Mouse (Mus musculus): ENCODE results near the gene Ank2. TPM values are rescaled to one million over a fixed set of nuclear protein-coding genes. Genes with fewer than 3 reads are reported as not detected.

Gene Ank2
- total and polyA plus RNA-seq, 2 experiments: 1.2 to 5.6 TPM

DNA sequence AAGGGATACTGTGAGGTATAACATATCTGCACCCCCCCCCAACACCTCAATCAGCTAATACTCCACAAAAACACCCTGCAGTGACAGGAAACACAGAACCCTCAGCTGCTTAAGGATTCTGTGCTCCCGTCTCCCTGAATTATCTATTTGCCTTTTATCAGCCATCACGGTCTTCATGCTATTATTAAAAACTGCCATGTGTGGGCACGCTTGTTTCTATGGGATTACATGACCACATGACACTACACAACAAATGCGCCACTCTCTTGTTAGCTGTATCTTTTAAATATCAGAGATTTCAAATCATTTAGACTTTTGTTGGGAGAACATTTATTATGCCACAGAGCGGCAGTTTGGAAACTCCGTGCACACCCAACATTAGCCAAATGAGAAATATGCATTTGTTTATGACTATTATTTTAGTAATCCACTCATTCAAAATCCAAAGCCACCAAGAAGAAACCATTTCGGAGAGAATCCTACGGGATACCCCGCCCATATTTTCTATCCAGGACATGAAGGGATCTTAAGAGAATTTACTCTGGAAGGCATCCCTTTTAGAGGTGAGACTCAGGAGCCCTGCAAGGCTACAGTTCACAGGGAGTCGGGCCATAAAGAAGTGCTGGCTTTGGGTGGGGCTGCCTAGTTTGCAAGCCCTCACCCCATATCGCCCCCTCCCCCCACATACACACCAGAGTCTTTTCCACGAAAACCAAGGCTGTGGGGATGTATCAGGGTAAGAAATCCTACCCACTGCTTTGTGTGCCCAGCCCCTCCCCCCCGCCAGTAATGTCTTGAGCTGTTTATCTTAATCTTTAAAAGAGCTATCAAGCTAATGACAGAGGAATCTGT lies 274.6 kb downstream of the Ank2 start:
- TF ChIP-seq CTCF (IDR thresholded peaks at IDR 0.05; ENCODE audit: low read depth, low read length): no peak
- no peak for TF ChIP-seq POLR2A (IDR thresholded peaks at IDR 0.05; ENCODE audit: extremely low read depth, insufficient read depth, low read length)
- H3K4me1 ChIP-seq (ENCODE audit: control insufficient read depth, insufficient read depth, low read length): no peaks in the 10 kb centered on the region
- no peaks in the 10 kb centered on the region for H3K36me3 ChIP-seq (ENCODE audit: control insufficient read depth, insufficient read depth, low read length)
- no peak overlapping the region for H3K9ac ChIP-seq (ENCODE audit: low read depth, low read length)
- DNase-seq (ENCODE audit: extremely low read depth, low read depth, low spot score): no peak
- no peaks in the 10 kb centered on the region for H3K79me2 ChIP-seq (ENCODE audit: control insufficient read depth, insufficient read depth, low read length)
- H3K27ac ChIP-seq (replicated peaks; ENCODE audit: insufficient read depth, low read depth, low read length): no peak overlapping the region
- no peaks in the 10 kb centered on the region; the same call in 1 of the 2 replicates for H3K27me3 ChIP-seq (ENCODE audit: control insufficient read depth, insufficient read depth, low read length)
- 70% methylated on average over 13 of the region's 13 CpGs for WGBS
- H3K4me3 ChIP-seq (ENCODE audit: insufficient read depth, low read depth, low read length): no peak overlapping the region

DNA sequence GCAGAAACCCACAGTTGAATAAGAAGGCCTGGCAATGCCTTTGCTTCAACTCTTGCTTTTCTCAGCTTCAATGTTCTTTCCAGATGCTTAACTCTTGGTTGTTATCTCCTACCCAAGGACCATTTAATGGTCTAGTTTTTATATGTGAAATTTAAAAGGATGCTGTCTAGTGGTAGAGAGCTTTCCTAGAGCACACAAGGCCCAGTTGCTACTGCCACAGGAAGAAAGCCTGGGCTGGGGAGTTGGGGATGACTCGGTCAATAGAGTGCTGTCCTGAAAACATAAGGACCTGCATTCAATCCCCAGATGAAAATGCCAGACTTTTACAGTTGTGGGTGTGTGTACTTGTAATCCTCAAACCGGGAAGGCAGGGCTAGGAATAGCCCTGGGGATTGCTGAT lies 277.1 kb downstream of the Ank2 start:
- no peak overlapping the region for H3K27ac ChIP-seq (replicated peaks; ENCODE audit: insufficient read depth, low read depth, low read length)
- TF ChIP-seq POLR2A (IDR thresholded peaks at IDR 0.05; ENCODE audit: extremely low read depth, insufficient read depth, low read length): no peak
- no peak for TF ChIP-seq CTCF (IDR thresholded peaks at IDR 0.05; ENCODE audit: low read depth, low read length)
- no peaks in the 10 kb centered on the region for H3K4me1 ChIP-seq (ENCODE audit: control insufficient read depth, insufficient read depth, low read length)
- H3K27me3 ChIP-seq (ENCODE audit: control insufficient read depth, insufficient read depth, low read length): no peaks in the 10 kb centered on the region; the same call in 1 of the 2 replicates
- 90% methylated on average over 2 of the region's 2 CpGs for WGBS
- DNase-seq (ENCODE audit: extremely low read depth, low read depth, low spot score): no peak
- H3K4me3 ChIP-seq (ENCODE audit: insufficient read depth, low read depth, low read length): no peak overlapping the region
- H3K9ac ChIP-seq (ENCODE audit: low read depth, low read length): no peak overlapping the region
- no peaks in the 10 kb centered on the region for H3K79me2 ChIP-seq (ENCODE audit: control insufficient read depth, insufficient read depth, low read length)
- no peaks in the 10 kb centered on the region for H3K36me3 ChIP-seq (ENCODE audit: control insufficient read depth, insufficient read depth, low read length)

DNA sequence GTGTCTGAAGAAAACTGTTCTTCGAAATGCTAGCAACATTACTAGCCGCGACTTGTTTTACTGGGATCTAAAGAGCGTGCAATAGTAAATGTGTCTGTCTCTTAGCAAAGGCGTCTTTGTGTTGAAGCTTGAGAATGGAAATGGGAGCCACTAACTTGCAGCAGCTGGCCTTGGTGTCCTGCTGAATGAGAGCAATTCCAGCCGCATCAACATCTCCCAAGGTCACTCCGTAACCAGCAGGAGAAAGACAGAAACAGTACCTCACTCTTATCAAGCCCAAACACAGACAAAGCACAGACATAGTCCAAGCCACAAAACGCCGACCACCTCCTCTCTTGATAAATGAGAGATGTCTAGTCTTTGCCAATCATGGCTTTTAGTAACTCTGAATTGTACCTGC lies 278.3 kb downstream of the Ank2 start:
- DNase-seq (ENCODE audit: extremely low read depth, low read depth, low spot score): no peak
- TF ChIP-seq CTCF (IDR thresholded peaks at IDR 0.05; ENCODE audit: low read depth, low read length) (no peak), POLR2A (IDR thresholded peaks at IDR 0.05; ENCODE audit: extremely low read depth, insufficient read depth, low read length) (no peak)

DNA sequence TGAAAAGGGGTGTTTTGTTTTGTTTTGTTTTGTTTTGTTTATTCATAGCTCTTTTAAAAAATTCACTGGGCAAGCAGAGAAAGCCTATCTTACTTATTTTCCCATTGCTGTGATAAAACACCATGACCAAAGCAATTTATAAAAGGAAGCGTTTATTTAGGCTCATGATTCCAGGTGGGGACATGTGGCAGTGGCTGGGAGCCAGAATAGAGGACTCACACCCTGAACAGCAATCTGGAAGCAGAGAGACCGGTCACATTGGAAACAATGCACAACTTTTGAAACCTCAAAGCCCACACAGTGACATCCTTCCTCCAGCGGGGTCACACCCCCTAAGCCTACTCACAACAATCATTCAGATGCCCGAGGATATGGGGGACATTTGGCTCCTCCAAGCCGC lies 285.6 kb downstream of the Ank2 start:
- Histone ChIP-seq H3K4me3 (ENCODE audit: insufficient read depth, low read depth, low read length) (no peak overlapping the region), H3K36me3 (ENCODE audit: control insufficient read depth, insufficient read depth, low read length) (no peaks in the 10 kb centered on the region), H3K27ac (replicated peaks; ENCODE audit: insufficient read depth, low read depth, low read length) (no peak overlapping the region), H3K79me2 (ENCODE audit: control insufficient read depth, insufficient read depth, low read length) (no peaks in the 10 kb centered on the region), H3K4me1 (ENCODE audit: control insufficient read depth, insufficient read depth, low read length) (no peaks in the 10 kb centered on the region), H3K9ac (ENCODE audit: low read depth, low read length) (no peak overlapping the region), H3K27me3 (ENCODE audit: control insufficient read depth, insufficient read depth, low read length) (no peaks in the 10 kb centered on the region)
- DNase-seq (ENCODE audit: extremely low read depth, low read depth, low spot score): no peak
- 83% methylated on average over 5 of the region's 5 CpGs for WGBS
- no peak for TF ChIP-seq CTCF (IDR thresholded peaks at IDR 0.05; ENCODE audit: low read depth, low read length)
- TF ChIP-seq POLR2A (IDR thresholded peaks at IDR 0.05; ENCODE audit: extremely low read depth, insufficient read depth, low read length): no peak

More for the DNA sequence above, 278.3 kb downstream of the Ank2 start:
- Histone ChIP-seq H3K27me3 (ENCODE audit: control insufficient read depth, insufficient read depth, low read length) (no peaks in the 10 kb centered on the region; the same call in 1 of the 2 replicates), H3K4me3 (ENCODE audit: insufficient read depth, low read depth, low read length) (no peak overlapping the region), H3K9ac (ENCODE audit: low read depth, low read length) (no peak overlapping the region), H3K27ac (replicated peaks; ENCODE audit: insufficient read depth, low read depth, low read length) (no peak overlapping the region), H3K79me2 (ENCODE audit: control insufficient read depth, insufficient read depth, low read length) (no peaks in the 10 kb centered on the region), H3K4me1 (ENCODE audit: control insufficient read depth, insufficient read depth, low read length) (no peaks in the 10 kb centered on the region), H3K36me3 (ENCODE audit: control insufficient read depth, insufficient read depth, low read length) (no peaks in the 10 kb centered on the region)
- WGBS: 85% methylated on average over 9 of the region's 9 CpGs

DNA sequence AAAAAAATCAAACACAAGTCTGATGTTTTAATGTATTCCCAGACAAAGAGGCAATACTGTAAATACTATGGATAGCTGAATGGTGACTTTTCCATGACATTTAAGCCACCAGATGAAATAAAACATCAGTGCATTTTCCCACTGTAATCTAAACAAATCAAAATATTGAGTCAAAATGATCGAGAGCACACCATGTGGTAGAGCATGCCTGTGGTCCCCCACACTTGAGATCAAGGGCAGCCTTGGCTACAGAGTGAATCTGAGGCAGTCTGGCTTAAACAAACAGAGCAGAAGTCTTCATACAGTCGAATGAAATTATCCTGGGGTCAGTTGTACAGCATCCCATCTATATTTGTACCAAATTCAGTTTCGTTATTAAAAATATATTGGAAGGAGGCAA lies 288.0 kb downstream of the Ank2 start:
- Histone ChIP-seq H3K36me3 (ENCODE audit: control insufficient read depth, insufficient read depth, low read length) (no peaks in the 10 kb centered on the region), H3K27ac (replicated peaks; ENCODE audit: insufficient read depth, low read depth, low read length) (no peak overlapping the region), H3K79me2 (ENCODE audit: control insufficient read depth, insufficient read depth, low read length) (no peaks in the 10 kb centered on the region), H3K9ac (ENCODE audit: low read depth, low read length) (no peak overlapping the region), H3K27me3 (ENCODE audit: control insufficient read depth, insufficient read depth, low read length) (no peaks in the 10 kb centered on the region), H3K4me1 (ENCODE audit: control insufficient read depth, insufficient read depth, low read length) (no peaks in the 10 kb centered on the region), H3K4me3 (ENCODE audit: insufficient read depth, low read depth, low read length) (no peak overlapping the region)
- TF ChIP-seq CTCF (IDR thresholded peaks at IDR 0.05; ENCODE audit: low read depth, low read length) (no peak), POLR2A (IDR thresholded peaks at IDR 0.05; ENCODE audit: extremely low read depth, insufficient read depth, low read length) (no peak)
- no peak for DNase-seq (ENCODE audit: extremely low read depth, low read depth, low spot score)
- 74% methylated on average over 3 of the region's 3 CpGs for WGBS

DNA sequence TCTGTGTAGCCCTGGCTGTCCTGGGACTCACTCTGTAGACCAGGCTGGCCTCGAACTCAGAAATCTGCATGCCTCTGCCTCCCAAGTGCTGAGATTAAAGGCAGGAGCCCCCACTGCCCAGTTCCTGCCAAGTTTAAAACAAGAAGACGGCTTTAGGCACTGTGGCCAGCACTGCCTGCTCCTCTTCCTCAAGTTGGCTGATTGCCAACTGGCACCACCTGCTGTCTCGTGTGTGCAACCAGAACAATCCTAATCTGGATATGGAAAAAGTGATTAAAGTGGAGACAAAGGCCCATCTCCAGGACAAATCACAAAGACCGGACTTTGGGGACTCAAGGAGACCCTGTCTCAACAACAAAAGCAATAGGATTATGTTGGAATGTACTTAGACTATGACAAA lies 288.6 kb downstream of the Ank2 start:
- TF ChIP-seq POLR2A (IDR thresholded peaks at IDR 0.05; ENCODE audit: extremely low read depth, insufficient read depth, low read length) (no peak), CTCF (IDR thresholded peaks at IDR 0.05; ENCODE audit: low read depth, low read length) (no peak)
- H3K4me1 ChIP-seq (ENCODE audit: control insufficient read depth, insufficient read depth, low read length): no peaks in the 10 kb centered on the region
- H3K27me3 ChIP-seq (ENCODE audit: control insufficient read depth, insufficient read depth, low read length): no peaks in the 10 kb centered on the region
- no peak overlapping the region for H3K9ac ChIP-seq (ENCODE audit: low read depth, low read length)
- no peak overlapping the region for H3K4me3 ChIP-seq (ENCODE audit: insufficient read depth, low read depth, low read length)
- H3K36me3 ChIP-seq (ENCODE audit: control insufficient read depth, insufficient read depth, low read length): no peaks in the 10 kb centered on the region
- H3K79me2 ChIP-seq (ENCODE audit: control insufficient read depth, insufficient read depth, low read length): no peaks in the 10 kb centered on the region
- no peak overlapping the region for H3K27ac ChIP-seq (replicated peaks; ENCODE audit: insufficient read depth, low read depth, low read length)
- WGBS: 54% methylated on average over 4 of the region's 4 CpGs
- no peak for DNase-seq (ENCODE audit: extremely low read depth, low read depth, low spot score)

Measured in liver, adult 2 months (tissue).